Mouse (Mus musculus): Measurements from ENCODE around the gene Trim2.

The Trim2 gene

DNA sequence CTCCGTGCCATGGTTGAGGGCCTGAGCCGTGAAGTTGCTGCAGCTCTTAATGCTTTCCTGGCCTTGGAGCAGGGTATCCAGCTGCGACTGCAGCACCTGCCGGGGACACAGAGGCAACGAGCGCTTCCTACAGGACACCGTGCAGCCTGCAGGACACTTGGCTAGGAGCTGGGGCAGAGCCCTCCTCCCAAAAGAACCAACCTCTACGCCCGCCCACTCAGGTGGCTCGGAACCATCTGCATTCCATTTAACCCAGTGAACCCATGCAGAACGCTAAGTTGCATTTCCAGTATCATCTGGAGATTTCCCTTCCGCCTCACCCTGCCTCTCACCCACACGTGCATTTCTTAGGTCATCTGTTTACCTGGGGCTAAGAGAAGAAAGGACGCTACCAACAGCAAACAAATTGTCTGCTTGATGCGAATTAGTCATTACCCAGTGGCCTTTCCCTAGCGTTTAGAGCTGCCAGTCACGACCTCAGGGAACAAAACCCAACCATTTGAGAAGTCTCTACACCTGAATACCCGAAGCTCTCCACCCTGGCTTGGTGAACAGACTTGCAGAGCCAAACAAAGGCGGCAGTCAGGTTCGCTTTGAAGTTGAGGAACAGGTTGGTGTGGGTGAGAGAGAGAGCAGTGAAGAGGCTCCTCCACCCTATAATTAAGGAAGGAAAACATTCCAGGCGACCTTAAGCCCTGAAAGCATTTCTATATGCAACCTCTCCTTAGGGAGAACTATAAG lies 115.4 kb downstream of the Trim2 start:
- no peak for DNase-seq (ENCODE audit: low spot score in 2 of 2)

DNA sequence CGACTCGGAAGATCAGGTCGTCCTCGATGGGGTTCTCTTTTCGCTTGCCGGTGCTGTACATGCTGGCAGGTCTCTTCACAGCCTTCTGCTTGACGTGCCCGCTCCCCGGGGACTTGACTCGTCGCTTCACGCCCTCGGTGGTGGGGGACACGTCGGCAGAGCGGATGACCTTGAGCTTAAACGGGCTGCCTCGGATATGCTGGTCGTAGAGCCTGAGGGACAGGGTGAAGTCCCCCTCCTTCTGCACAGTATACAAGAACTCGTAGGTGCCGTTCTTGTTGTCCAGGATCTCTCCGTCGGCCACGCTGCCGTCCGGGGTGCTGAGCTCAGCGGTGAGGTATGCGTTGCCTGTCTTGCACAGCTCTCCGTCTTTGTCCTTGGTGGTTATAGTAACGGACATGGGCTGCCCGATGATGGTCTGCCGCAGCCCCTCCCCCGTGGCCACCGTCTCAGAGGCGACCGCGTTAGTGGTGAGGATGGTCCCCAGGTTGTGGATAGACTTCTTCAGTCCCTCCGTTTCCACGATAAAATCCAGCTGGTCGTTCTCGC lies 116.1 kb downstream of the Trim2 start:
- DNase-seq (ENCODE audit: low spot score in 2 of 2): no peak

DNA sequence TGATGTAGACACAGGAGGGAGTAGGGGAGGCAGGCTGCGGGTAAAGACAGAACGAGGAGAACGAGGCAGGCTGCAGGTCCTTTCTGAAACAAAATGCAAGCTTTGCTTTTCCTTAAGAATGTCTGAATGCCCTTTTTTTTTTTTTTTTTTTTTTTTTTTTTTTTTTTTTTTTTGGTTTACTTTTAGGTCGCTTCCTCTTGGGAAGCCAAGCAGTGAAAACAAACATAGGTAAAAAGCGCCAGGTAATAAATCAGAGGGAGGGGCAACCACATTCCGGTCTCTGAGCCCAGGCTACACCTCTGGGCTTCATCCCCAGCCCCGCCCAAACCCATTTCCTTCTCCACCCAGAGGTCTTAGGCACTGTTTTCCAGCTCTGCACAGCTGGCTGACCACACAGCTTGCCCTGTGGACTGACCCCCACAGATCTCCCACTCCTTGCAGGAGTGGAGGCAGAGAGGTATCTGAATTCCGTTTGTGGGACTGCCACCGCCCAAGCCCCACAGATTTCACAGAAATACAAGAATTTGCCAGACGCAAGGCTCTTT lies 117.0 kb downstream of the Trim2 start:
- no peak for DNase-seq (ENCODE audit: low spot score in 2 of 2)

DNA sequence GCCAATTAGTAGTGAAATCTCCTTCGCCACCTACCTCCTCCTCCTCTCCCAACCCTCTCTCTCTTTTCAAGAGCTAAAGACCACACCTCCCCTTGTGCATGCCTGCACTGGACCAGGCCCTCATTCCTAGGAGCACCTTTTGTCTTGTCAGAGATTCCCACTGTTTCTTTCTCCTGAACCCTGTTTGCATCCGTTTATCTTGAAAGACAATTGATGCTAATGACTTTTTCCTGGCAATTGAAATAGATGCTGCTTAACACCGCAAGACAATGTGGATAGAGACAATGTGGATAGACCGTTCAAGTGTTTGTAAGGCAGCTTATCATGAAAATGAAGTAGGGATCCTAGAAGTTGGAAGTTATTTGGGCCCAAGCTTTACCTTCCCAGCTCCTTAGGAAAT lies 125.0 kb downstream of the Trim2 start:
- no peak for DNase-seq (ENCODE audit: low spot score in 2 of 2)

DNA sequence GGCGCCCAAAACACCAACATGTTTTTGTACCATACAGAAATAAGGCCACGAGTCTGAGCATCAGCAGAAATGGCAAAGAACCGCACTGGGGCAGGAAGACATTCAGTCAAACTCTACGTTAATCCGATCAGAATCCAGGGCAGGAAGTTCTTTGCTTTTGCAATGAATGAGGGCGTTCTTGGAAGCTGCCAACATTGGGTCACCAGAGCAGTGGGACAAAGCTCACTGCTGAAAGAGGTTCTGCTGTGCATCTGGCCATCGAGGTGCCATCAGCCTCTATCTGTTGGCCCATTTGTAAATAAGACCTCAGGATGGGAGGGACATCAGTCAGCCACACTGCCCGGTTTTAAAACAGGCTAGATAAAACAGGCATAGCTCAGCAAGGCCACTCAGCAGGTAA lies 125.6 kb downstream of the Trim2 start:
- DNase-seq (ENCODE audit: low spot score in 2 of 2): no peak

DNA sequence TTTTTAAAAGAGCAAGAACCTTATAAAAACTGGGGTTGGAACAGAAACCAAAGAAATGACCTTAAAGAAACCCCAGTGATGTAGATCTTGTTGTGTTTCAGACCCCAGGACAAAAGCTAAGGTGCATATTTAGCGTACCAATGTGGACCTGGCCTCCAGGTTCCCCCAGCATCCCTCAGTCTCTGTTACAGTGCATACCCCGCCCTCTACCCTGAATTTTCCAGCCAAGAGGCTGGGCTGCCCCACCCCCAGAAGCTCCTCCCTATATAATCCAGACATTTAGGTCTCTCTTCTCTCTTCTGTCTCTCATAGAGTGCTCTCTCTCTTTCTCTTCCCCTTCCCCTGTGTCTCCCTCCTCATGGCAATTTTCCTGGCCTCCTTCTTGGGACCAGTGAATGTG lies 126.4 kb downstream of the Trim2 start:
- DNase-seq (ENCODE audit: low spot score in 2 of 2): no peak

DNA sequence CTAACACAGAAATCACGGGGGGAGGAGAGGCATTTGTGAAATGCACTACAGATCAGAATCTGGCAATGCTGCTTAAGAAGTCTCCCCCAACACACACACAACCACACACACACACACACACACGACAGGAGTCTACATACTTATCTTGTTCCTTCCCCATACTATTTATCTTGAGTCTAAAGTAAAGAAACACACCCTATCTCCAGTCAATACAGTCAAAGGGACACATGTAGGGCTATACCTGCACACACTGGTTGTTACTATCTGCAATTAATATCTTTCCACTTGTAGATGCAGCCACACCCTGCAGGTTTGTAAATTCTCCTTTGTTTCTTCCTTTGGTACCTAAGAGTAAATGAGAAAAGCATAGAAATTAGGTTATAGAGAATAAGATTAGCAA lies 128.8 kb downstream of the Trim2 start:
- DNase-seq (ENCODE audit: low spot score in 2 of 2): no peak

DNA sequence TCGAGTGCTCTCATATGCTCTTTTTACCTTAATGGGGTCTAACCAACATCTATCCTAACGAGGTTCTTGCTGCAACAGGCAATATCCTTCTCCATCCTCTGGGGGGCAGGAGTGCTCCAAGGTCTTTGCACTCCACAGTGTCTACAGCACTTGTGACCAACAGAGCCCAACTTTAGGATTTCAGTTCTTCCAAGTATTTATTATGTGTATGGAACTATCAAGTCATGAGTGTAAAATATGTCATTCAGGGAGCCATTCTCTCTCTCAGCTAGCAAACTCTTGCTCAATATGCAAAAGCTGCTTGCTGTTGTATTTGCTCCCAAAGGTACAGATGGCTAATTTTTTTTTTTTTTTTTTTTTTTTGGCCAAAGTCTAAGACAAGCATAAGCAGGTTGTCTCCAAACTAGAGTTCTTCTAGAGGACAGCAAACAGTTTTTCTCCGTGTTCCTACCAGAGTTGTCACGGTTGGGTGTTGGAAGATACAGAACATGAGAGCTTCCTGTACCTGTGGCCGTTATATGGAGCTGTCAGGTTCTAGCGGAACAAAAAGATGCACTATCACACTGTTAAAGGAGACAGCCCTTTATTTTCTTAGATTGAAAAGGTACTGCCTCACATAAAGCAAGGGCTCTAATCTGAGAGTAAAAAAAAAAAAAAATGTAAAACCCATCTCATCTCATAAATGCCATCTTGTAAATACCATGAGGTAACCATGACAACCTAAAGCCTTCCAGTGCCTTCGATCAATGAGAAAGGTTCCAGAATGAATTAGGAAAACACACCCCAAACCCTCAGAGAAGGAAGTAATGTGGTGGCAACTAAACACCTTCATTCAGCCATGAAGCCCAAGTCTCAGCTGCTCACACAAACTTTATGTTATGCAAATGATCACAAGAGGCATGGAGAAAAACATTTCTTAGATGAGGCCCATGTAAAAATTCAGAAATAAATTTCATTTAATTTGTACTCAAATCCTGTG lies 131.1 kb downstream of the Trim2 start:
- peak; percentile 59 to 69 for DNase-seq (ENCODE audit: low spot score in 2 of 2)

DNA sequence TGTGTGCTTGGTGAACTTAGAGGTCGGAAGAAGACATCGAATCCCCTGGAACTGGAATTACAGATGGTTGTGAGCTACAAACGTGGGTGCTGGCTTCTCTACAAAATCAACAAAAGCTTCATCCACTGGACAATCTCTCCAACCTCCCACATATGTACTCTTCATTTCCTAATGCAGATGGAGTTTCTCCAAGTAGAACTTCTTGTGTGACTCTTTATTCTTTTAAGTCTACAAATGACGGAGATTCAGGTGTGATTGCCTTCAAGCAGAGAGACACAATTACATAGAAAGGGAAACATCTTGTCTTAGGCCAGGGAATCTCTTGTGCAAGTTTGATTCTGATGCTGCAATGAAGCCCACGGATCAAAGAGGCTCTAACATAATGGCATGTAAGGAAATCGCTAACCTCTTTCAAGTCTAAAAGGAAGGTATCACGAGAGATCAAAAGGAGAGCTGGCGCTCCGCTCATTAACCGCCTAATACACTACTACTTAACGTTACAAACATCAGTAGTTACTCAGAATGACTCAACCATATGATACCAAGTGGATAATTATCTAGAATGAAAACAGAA lies 133.0 kb downstream of the Trim2 start, which contains the start of gene Gm6525:
TSS of gene Gm6525 (plus strand) at position 524 of the 574 bp plus-strand sequence.
- no peak for DNase-seq (ENCODE audit: low spot score in 2 of 2)

DNA sequence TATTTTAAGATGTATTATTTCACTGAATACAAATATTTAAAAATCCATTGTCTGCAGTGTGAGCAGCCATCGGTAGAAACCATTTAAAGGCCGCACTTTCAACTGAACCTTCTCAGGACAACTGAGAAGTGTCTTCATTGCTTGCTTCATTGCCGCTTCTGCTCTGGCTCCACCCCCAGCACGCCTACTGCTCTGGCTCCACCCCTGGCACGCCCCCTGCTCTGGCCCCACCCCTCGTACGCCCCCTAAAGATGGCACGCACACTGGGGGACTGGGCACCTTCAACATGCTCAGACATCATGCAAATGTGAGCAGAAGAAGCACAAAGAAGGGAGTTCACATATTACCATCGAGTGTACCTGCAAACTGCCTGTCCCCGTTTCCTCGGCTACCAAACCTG lies 134.3 kb downstream of the Trim2 start:
- DNase-seq (ENCODE audit: low spot score in 2 of 2): no peak

DNA sequence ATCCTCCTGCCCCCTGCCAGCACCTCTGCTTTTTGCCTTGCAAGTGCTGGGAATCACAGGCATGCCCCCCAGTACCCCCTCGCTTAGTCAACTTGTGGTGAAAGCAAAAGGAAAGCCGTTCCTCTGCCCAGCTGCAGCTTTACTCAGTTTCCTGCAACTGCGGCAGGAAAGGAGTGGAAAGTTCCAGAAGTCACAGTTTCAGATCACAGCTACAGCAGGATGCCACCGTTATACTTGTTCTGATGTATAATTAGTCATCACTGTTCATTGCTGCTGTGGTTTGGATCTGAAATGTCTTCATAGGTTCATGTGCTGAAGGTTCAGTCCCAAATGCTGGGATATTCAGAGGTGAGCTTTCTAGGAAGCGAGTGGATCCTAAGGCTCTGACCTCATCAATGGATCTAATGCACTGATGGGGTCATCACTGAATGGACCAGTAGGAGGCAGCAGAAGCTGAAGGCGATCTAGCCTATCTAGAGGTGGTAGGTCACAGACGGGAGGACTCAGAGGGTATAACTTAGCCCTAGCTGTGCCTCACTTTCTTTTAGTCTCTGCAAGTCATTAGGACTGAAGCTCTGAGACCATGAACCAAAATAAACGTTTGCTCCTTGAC lies 137.2 kb downstream of the Trim2 start:
- no peak for DNase-seq (ENCODE audit: low spot score in 2 of 2)

DNA sequence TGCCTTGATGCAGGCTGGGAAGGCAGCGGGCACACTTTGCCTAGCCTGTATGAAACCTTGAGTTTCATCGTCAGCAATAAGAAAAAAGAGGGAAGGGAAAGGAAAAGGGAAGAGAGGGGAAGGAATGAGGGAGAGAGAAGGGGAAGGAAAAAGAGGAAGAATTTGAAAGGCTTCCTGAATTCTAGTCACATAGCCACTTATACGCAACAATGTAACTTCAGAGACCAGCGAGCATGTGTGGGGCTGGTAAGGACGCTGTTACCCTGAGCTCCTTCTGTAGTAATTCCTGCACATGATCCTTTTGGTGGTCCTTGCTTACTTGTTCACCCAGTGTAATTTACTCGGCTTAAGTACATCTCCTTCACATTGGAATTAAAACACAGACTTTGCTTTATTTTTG lies 137.7 kb downstream of the Trim2 start:
- no peak for DNase-seq (ENCODE audit: low spot score in 2 of 2)

DNA sequence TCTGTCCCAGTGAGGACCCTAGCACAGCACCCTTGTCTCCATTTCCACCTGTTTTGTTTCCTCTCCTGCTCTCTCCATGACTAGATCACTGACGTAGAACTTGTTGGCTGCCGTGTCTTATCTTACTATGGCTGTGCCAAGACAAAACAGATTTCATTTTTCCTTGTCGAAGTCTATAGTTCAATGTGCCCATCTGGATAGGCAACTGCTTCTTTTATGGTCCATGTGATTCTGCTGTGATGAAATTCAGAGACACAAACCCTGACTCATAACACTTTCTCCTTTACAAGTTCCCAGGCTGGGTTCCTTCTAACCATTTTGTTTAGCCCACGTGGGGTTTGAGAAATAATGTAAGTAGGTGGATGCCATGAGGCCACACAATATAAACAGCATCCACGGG lies 140.6 kb downstream of the Trim2 start:
- no peak for DNase-seq (ENCODE audit: low spot score in 2 of 2)

DNA sequence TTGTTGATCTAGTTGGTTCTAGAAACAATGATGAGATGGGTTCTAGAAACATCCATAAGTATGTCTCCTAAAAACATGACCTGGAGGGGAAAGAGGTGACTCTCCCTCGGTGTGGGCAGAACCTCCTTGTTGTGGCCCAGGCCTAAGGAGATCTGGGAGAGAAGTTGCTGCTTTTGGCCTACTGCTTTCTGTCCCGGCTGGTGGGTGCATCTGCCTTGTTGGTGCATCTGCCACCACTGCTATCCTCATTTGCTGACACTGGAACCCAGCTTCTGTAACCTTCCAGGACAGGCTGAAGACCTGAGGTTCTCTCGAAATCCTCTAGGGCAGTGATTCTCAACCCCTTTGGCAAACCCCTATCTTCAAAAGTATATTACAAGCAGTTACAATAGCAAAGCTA lies 141.3 kb downstream of the Trim2 start:
- no peak for DNase-seq (ENCODE audit: low spot score in 2 of 2)

DNA sequence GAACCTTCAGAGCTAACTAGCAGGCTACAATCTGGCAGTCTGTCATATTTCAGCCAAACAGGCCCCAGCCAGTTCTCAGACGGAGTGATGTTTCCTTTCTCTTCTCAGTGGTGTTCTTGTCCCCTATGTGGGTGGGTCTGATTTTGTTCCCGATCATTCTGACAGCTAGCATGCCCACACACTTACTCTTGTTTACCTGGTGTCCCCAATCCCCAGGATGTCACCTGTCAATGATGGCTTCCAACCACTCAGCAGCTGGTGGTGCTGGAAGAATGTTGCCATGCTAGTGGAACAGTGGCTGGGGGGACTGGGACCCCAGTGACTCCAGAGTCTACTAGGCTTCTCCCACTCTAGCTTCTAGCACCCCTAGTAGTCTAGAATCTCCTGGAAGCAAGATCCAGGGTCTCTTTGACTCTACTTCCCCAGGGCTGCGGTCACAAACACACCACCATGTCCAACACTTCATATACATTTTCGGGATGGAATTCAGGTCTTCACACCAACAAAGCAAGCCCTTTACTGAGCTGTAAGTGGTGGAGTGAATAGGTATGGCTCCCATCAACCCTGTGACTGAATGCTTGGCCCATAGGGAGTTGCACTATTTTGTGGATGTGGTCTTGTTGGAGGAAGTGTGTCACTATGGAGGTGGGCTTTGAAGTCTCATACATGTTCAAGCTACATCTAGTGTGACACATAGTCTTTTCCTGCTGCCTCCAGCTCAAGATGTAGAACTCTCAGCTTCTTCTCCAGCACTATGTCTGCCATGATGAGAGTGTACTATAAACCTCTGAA lies 148.9 kb downstream of the Trim2 start:
- no peak for DNase-seq (ENCODE audit: low spot score in 2 of 2)

DNA sequence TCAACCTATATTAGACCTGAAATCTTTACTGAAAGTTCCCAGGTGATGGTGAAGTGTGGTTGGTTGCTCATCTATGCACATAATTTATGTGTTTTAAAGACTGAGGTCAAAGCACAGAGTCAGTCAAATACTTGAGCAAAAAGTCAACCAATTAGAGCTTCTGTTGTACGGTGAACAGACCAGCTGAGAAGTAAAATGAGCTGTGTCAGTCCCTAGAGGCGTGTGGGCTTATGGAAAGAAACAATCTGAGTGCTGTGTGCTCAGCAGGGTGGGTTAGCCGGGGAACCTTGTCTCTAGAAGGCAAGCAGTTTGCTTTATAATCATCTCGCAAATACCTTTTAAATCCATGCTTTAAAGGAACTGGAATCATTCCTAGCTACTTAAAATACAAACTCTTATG lies 149.7 kb downstream of the Trim2 start:
- no peak for DNase-seq (ENCODE audit: low spot score in 2 of 2)

DNA sequence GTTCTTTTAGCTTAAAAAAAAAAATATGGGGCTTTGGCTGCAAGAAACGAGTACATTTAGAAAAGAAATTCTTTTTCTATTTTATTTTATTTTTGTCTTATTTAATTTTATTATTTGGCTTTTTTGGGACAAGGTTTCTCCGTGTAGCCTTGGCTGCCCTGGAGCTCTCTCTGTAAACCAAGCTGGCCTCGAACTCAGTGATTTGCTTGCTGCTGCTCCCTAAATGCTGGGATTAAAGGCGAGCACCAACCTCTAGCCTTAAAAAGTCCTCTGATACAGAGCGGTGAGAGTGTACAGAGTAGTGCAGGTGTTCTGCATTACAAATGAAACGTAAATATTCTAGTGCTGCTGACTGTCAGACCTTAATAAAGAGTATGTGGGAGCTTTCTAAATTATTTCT lies 150.6 kb downstream of the Trim2 start:
- DNase-seq (ENCODE audit: low spot score in 2 of 2): no peak

DNA sequence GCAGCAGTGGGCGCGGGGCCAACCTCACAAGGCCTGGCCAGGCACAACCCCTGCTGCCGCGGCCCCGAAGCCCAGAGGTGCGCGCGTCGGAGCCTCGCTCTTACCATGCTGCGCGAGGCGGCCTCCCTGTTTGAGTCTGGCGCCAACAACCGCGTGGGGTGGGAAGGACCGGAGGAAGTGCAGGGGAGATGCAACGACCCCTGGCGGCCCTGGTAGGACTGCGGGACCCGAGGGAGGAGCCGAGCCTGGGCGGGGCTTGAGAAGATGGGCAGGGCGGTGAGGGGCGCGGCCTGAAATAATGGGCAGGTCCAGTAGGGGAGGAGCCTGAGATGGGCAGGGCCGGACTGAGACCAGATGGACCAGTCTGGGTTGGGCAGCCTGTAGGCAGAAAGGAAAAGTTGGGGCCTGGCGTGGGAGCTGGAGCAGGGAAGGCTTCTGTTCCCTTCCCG lies 151.1 kb downstream of the Trim2 start, which contains the start of gene Mnd1:
TSS of gene Mnd1 (minus strand) at position 229 of the 449 bp plus-strand sequence.
- DNase-seq (ENCODE audit: low spot score in 2 of 2): peak; percentile 92 to 96

DNA sequence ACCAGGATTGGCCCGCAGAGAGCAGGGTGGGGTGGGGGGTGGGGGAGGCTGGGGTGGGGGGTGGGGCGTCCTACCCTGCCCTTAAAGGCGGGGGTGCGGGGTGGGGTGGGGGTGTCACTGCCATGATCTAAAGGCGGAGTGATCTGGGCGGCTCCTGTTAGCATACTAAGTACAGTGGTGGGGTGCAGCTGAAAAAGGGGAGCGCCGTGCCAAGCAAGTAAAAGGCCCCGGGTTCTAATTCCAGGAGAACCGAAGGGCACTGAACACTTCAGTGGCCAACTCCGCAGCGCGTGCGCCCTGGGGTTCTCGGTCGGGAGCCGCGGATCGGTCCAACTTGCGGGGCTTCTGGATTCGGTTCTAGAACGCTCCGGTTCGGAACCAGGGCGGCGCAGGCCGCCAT lies 151.5 kb downstream of the Trim2 start:
- DNase-seq (ENCODE audit: low spot score in 2 of 2): no peak

DNA sequence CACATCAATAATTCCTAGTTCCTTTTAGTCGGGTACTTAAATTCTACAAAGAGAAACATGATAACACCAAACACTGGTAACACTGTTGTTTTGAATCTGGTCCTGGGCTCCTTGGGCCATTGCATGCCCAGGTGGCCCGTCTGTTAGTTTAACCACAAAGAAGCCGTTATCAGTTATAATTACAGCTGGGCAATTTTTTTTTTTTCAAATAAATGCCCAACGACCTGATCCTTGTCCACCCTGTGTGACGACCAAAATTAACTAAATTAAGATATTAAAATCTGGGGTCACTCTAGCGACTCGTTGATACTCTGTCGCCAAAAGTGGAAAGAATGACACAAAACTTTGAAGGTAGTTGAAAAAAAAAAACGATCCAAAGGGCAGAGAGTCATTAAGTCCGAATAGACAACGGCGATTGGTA lies 151.9 kb downstream of the Trim2 start:
- DNase-seq (ENCODE audit: low spot score in 2 of 2): no peak

Data from frontal cortex, postnatal 10 days (tissue).